Mouse (Mus musculus) hindbrain, embryonic 11.5 days (tissue): ENCODE data around the gene Prl7a2. TPM values are rescaled to one million over a fixed set of nuclear protein-coding genes. Genes with fewer than 3 reads are reported as not detected.

Source experiments
- ATAC-seq: fragments of 200-750 bp; cut with Nextera tagmentation; 2 replicates; pipeline ENCODE4 v1.8.0; 2017; ENCODE audit warnings: mild to moderate bottlenecking, moderate TSS enrichment, moderate library complexity; ENCODE audit not compliant: low FRiP score
- DNase-seq: peaks from one replicate; pipeline ENCODE4 v3.0.0-alpha.2; 2015; ENCODE audit warnings: low spot score
- H3K27ac ChIP-seq: fragments of 300-500 bp; sonication (generic); 2 replicates; pipeline ENCODE4 v1.5.1; 2014; ENCODE audit warnings: mild to moderate bottlenecking, low read depth, low read length
- H3K27me3 ChIP-seq: fragments of 300-500 bp; sonication (generic); 2 replicates; pipeline ENCODE4 v1.6.1; 2014; ENCODE audit warnings: mild to moderate bottlenecking, low read length, moderate library complexity, mixed read lengths; ENCODE audit not compliant: control insufficient read depth, insufficient read depth
- H3K36me3 ChIP-seq: fragments of 300-500 bp; sonication (generic); 2 replicates; pipeline ENCODE4 v1.6.1; 2014; ENCODE audit warnings: mild to moderate bottlenecking, low read length, moderate library complexity, mixed read lengths; ENCODE audit not compliant: control insufficient read depth, insufficient read depth
- H3K4me1 ChIP-seq: fragments of 300-500 bp; sonication (generic); replicated peaks from 2 replicates; pipeline ENCODE4 v1.6.1; 2014; ENCODE audit warnings: low read length, mixed read lengths; ENCODE audit not compliant: control insufficient read depth, insufficient read depth
- H3K4me2 ChIP-seq: fragments of 300-500 bp; sonication (generic); replicated peaks from 2 replicates; pipeline ENCODE4 v1.6.1; 2014; ENCODE audit warnings: mild to moderate bottlenecking, low read depth, low read length
- H3K4me3 ChIP-seq: fragments of 300-500 bp; sonication (generic); 2 replicates; pipeline ENCODE4 v1.5.1; 2014; ENCODE audit warnings: low read depth, low read length
- H3K9ac ChIP-seq: fragments of 300-500 bp; sonication (generic); 2 replicates; pipeline ENCODE4 v1.6.1; 2014; ENCODE audit warnings: low read depth, low read length
- H3K9me3 ChIP-seq: fragments of 300-500 bp; sonication (generic); 2 replicates; pipeline ENCODE4 v1.6.1; 2016; ENCODE audit warnings: low read length; ENCODE audit not compliant: control insufficient read depth
- WGBS: fragments of 180-500 bp; shearing (Covaris S2); extraction: QIAGEN DNeasy Blood & Tissue Kit; methylation state at CpG from one replicate; pipeline ENCODE4 v1.1.7; 2014; 5-methylcytosine and 5-hydroxymethylcytosine counted together
- polyA plus RNA-seq: library from polyadenylated mRNA; unstranded; fragments of >200 nt; fragmentation: Nextera tagmentation; extraction: Ambion mirVana; gene quantifications from 2 replicates; pipeline ENCODE4 v1.2.1, GENCODE M21; 2014

Gene Prl7a2
- polyA plus RNA-seq: not detected in 2 replicates

- Histone ChIP-seq H3K4me1 (no peaks in the 10 kb centered on the region), H3K27me3 (no peaks in the 10 kb centered on the region), H3K4me2 (no peak within 1 kb of the TSS), H3K36me3 (no peaks in the 10 kb centered on the region), H3K27ac (no peak within 1 kb of the TSS), H3K4me3 (no peak within 1 kb of the TSS), H3K9ac (no peak within 1 kb of the TSS), H3K9me3 (no peaks in the 10 kb centered on the region)
- WGBS: 86% methylated on average over 4 of the region's 4 CpGs
- no peak for ATAC-seq
- no peak for DNase-seq
Measured at GRCm38 (mm10) chr13:27667936-27668335, at the start of gene Prl7a2. TSS of gene Prl7a2 (minus strand) at chr13:27668036.

- H3K4me3 ChIP-seq: no peak within 1 kb of the TSS
- 89% methylated on average over 5 of the region's 5 CpGs for WGBS
- H3K36me3 ChIP-seq: no peaks in the 10 kb centered on the region
- no peak for ATAC-seq
- H3K27ac ChIP-seq: no peak within 1 kb of the TSS
- no peak within 1 kb of the TSS for H3K9ac ChIP-seq
- no peak within 1 kb of the TSS for H3K4me2 ChIP-seq
- H3K9me3 ChIP-seq: no peaks in the 10 kb centered on the region
- H3K27me3 ChIP-seq: no peaks in the 10 kb centered on the region
- H3K4me1 ChIP-seq: no peaks in the 10 kb centered on the region
- DNase-seq: no peak
Measured at GRCm38 (mm10) chr13:27716636-27717035, 48.8 kb upstream of the Prl7a2 start, which contains the start of gene Prl7d1. TSS of gene Prl7d1 (minus strand) at chr13:27716736.

- H3K27me3 ChIP-seq: no peaks in the 10 kb centered on the region
- H3K9me3 ChIP-seq: no peaks in the 10 kb centered on the region
- H3K4me1 ChIP-seq: no peaks in the 10 kb centered on the region
- no peak overlapping the region for H3K4me3 ChIP-seq
- no peak overlapping the region for H3K4me2 ChIP-seq
- no peaks in the 10 kb centered on the region for H3K36me3 ChIP-seq
- H3K27ac ChIP-seq: no peak overlapping the region
- no peak overlapping the region for H3K9ac ChIP-seq
- WGBS: 75% methylated on average over 2 of the region's 2 CpGs
- DNase-seq (no peak), ATAC-seq (no peak)
Measured at GRCm38 (mm10) chr13:27706521-27706920, 38.7 kb upstream of the Prl7a2 start.

GRCm38 (mm10) chr13:27660747-27661146, 7.1 kb downstream of the Prl7a2 start:
- H3K9me3 ChIP-seq: no peaks in the 10 kb centered on the region
- no peaks in the 10 kb centered on the region for H3K27me3 ChIP-seq
- no peaks in the 10 kb centered on the region for H3K4me1 ChIP-seq
- H3K9ac ChIP-seq: no peak overlapping the region
- H3K27ac ChIP-seq: no peak overlapping the region
- DNase-seq (no peak), ATAC-seq (no peak)
- no peak overlapping the region for H3K4me3 ChIP-seq
- no peaks in the 10 kb centered on the region for H3K36me3 ChIP-seq
- WGBS: 88% methylated on average over 2 of the region's 2 CpGs
- no peak overlapping the region for H3K4me2 ChIP-seq

- Histone ChIP-seq H3K4me3 (no peak within 1 kb of the TSS), H3K4me2 (no peak within 1 kb of the TSS), H3K9me3 (no peaks in the 10 kb centered on the region), H3K36me3 (no peaks in the 10 kb centered on the region), H3K27ac (no peak within 1 kb of the TSS), H3K4me1 (no peaks in the 10 kb centered on the region), H3K9ac (no peak within 1 kb of the TSS), H3K27me3 (no peaks in the 10 kb centered on the region)
- no peak for DNase-seq
- ATAC-seq: no peak
- 97% methylated on average over 3 of the region's 3 CpGs for WGBS
Measured at GRCm38 (mm10) chr13:27642393-27642792, 25.4 kb downstream of the Prl7a2 start, which contains the start of gene Prl7a1. TSS of gene Prl7a1 (minus strand) at chr13:27642493.

GRCm38 (mm10) chr13:27610482-27610881, 57.4 kb downstream of the Prl7a2 start, which contains the start of gene Prl7b1:
TSS of gene Prl7b1 (minus strand) at chr13:27610582.
- H3K4me3 ChIP-seq: no peak within 1 kb of the TSS
- no peak within 1 kb of the TSS for H3K9ac ChIP-seq
- H3K4me2 ChIP-seq: no peak within 1 kb of the TSS
- DNase-seq (no peak), ATAC-seq (no peak)
- H3K9me3 ChIP-seq: no peaks in the 10 kb centered on the region
- no peak within 1 kb of the TSS for H3K27ac ChIP-seq
- no peaks in the 10 kb centered on the region for H3K4me1 ChIP-seq
- no peaks in the 10 kb centered on the region for H3K27me3 ChIP-seq
- WGBS: 75% methylated on average over 4 of the region's 4 CpGs
- no peaks in the 10 kb centered on the region for H3K36me3 ChIP-seq

Other genes starting within 250 kb of the Prl7a2 start
- gene Prl8a6, start 229.3 kb downstream of the Prl7a2 start, polyA plus RNA-seq: not detected in 2 replicates
- gene Prl8a8, start 154.8 kb downstream of the Prl7a2 start, polyA plus RNA-seq: not detected in 2 replicates
- gene Prl8a9, start 103.4 kb downstream of the Prl7a2 start, polyA plus RNA-seq: not detected in 2 replicates
- not detected in 2 replicates for gene Prl8a1, start 85.9 kb downstream of the Prl7a2 start, polyA plus RNA-seq
- gene Prl7b1, start 57.5 kb downstream of the Prl7a2 start, polyA plus RNA-seq: not detected in 2 replicates
- 0.28 TPM in 1 of 2 replicates, not detected in the other for gene Prl7a1, start 25.5 kb downstream of the Prl7a2 start, polyA plus RNA-seq
- gene Prl7d1, start 48.7 kb upstream of the Prl7a2 start, polyA plus RNA-seq: not detected in 2 replicates
- not detected in 2 replicates for gene Prl7c1, start 112.8 kb upstream of the Prl7a2 start, polyA plus RNA-seq
- not detected in 2 replicates for gene Prl2a1, start 133.6 kb upstream of the Prl7a2 start, polyA plus RNA-seq
- gene Prl2c1, start 181.3 kb upstream of the Prl7a2 start, polyA plus RNA-seq: not detected in 2 replicates